Mouse (Mus musculus): ENCODE data around the gene Anks3.

The Anks3 gene

DNA sequence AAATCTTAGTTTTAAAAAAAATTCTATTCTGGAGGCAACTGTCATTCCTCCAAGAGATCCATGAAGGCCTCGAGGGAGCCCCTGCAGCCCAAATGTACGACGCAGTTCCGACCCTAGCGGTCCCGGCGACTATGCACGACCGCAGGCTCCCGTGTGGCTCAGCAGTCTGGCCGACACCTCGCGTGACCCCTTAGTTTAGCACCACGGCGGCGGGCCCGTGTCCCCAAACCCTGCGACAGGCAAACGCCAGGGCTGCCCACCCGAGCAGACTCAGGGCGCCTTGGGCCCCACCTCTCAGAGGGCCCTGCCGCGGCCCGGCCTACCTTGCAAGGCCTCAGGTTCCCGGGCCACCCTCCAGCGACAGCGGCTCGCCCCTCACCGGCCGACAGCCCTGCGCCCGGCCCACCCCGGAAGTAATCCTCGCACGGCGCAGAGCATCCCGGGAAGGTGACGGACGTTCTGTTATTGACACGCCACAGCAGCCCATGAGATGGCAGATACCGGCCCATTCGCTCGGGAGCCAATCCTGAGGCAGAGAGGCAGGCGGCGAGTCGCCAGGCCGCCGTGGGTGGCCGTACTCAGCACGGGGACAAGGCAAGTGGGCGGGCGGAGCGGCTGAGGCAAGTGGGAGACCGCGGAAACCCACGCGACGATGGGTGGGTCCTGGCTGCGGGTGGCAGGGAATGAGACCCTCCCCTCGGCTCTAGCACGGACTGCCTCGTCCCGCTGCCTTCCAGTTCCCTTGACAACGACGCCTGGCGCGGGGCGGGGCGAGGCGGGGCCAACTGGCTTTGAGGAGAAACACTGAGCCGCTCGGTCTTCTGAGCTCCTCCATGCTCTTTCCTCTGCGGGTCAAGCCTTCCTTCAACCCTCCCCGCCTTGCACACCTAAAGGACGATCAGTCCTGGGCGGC lies at the start of gene Anks3:
Gene Anks3 (minus strand): TSS at position 409 of the 913 bp plus-strand sequence.
- DNase-seq (ENCODE audit: low spot score in 2 of 2): peak; percentile 99

DNA sequence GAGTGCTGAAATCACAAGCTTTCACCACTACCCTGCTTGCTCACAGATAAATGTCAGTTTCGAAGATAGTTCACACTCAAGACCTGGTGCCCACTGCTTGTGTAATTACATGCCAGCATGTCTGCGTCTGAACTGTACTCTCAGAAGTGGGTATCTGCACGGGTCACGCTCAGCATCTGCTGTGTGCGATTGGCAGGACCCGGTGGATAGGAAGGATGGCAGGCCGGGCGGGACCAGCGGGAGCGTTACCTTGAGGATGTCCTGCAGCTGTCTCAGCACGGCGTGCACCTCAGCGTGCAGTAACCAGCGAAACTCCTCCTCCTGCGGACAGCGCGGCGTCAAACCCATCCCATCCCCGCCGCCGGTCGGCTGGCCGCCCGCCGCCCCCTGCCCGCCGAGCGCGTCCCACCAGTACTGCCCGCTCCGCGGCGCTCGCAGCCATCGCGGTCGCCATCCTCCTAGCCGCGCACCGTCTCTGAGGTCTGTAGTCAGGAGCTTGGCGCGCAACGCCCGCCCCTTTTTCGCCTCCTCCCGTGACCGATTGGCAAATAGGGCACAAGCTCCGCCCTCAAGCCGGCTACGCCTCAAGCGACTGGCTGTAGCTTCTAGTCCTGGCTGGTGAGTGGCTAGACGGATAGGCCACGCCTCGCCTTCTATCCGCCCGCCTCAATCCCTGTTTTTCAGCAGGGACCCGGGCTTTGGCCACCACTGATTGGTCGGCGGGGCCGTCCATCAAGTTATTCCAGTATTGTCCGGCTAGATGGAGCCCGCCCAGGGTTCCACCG lies 49.2 kb upstream of the Anks3 start, which contains the start of gene Rogdi:
Gene Rogdi (minus strand): TSS at position 500 of the 785 bp plus-strand sequence.
- DNase-seq (ENCODE audit: low spot score in 2 of 2): peak; percentile 99

- DNase-seq (ENCODE audit: low spot score in 2 of 2): peak in 1 of 2 experiments; percentile 17
Measured at GRCm38 (mm10) chr16:5012036-5013005, 48.3 kb upstream of the Anks3 start.

DNA sequence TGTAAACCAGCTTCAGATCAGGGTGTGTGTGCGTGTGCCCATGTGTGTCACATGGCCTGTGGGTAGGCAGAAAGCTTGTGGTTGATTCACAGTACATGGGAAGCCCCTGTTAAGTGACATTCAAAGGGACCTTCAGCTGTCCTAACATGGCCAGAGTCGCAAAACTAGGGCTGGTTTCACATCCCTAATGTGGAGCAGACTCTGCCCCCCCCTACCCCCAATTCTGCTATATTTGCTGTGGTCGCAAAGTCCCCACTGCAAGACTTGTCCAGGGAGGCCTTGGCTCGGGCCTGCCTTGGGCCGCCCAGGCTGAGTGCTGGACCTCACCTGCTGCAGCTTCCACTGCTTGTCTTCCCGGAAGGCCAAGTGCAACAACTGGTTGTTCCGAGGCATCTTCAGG lies 47.3 kb upstream of the Anks3 start:
- DNase-seq (ENCODE audit: low spot score in 2 of 2): no peak

DNA sequence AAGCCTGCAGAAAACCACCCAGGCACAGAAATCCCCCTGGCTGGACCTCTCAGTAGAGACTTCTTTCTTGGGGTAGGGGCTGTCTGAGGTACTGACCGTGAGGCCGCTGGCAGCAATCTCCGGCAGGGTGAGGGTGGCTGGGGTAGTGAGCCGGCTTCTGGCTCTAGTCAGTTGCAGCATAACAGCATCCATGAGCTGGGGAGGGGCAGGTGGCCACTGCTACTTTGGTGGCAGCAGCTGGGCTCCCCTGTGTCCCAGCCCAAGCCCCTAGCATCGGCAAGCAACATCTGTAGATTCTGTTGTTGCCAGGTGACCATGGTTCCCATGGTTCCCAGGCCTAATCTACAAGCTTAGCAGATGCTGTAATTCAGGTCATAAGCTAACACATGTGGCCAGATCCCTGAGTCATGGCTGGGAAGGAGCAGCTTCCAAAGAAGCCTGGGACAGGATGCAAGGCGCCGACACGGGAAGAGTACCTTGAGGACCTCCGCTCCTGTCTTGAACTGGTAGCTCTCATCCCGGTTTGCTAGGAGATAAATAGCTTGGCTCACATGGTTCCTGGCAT lies 46.4 kb upstream of the Anks3 start:
- DNase-seq (ENCODE audit: low spot score in 2 of 2): no peak

GRCm38 (mm10) chr16:5008076-5008475 lies 44.1 kb upstream of the Anks3 start:
- no peak for DNase-seq (ENCODE audit: low spot score in 2 of 2)

DNA sequence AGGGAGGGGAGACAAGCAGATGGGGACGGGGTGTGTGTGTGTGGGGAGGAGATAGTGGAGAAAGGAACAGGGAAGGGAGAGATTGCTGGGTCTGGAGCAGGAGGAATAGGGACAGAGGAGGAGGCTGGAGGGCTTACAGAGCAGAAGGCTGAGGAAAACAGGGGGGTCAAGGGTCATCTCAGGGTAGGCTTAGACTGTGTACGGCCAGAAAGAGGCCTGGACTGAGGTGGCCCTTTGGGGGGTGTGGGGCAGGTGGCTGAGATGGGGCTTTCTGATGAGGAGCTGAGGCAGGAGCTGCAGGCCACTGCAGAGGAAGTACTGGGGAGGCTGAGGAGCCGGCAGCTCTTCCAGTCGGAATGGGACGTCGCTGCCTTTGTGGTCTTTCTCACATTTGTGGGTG lies 43.5 kb upstream of the Anks3 start:
- DNase-seq (ENCODE audit: low spot score in 2 of 2): no peak

DNA sequence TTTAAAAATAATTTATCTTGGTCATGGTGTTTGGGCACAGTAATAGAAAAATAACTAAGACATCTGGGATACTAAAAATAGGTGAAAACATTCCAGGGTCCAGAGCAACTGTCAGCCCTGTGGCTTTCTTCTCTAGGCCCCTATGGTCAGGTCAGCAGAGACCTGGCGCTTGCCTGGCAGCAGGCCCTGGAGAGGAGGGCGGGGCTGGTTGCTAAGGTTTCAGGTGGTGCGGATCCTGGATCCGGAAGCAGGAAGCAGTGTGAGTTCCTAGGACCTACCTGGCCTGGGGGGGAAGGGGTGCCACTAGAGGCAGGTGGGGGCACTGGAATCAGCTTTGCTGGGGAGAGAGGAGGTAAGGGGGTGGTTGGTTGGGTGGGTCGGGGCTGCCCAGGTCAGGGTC lies 43.1 kb upstream of the Anks3 start, which contains the start of gene Smim22:
Gene Smim22 (plus strand): TSS at position 222 of the 400 bp plus-strand sequence.
- DNase-seq (ENCODE audit: low spot score in 2 of 2): no peak

- DNase-seq (ENCODE audit: low spot score in 2 of 2): no peak
Measured at GRCm38 (mm10) chr16:5000611-5001010, 36.6 kb upstream of the Anks3 start.

DNA sequence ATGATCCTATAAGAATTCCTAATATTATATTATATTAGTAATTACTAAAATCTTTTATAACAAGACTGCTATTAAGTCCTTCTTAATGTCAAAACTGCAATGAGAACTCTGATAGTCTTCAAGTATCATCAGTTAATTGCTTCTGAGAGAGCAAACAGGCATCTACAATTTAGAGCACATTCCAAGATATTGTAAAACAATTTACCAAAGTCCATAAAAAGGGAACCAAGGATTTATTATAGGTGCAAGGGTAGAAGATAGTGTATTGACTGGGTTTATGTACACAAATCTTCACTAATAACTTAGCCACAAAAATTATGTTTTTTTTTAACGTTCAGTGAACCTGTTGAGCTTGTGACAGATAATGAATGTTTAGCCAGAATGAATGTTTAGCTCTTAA lies 35.0 kb upstream of the Anks3 start:
- no peak for DNase-seq (ENCODE audit: low spot score in 2 of 2)

- DNase-seq (ENCODE audit: low spot score in 2 of 2): no peak
Measured at GRCm38 (mm10) chr16:4997553-4997952, 33.5 kb upstream of the Anks3 start, which contains the start of gene Sept12. Sept12 (minus strand) TSS chr16:4997852.

GRCm38 (mm10) chr16:4993276-4993675 lies 29.3 kb upstream of the Anks3 start:
- no peak for DNase-seq (ENCODE audit: low spot score in 2 of 2)

GRCm38 (mm10) chr16:4984717-4985116 lies 20.7 kb upstream of the Anks3 start:
- no peak for DNase-seq (ENCODE audit: low spot score in 2 of 2)

GRCm38 (mm10) chr16:4979755-4980380 lies 15.9 kb upstream of the Anks3 start:
- no peak for DNase-seq (ENCODE audit: low spot score in 2 of 2)

DNA sequence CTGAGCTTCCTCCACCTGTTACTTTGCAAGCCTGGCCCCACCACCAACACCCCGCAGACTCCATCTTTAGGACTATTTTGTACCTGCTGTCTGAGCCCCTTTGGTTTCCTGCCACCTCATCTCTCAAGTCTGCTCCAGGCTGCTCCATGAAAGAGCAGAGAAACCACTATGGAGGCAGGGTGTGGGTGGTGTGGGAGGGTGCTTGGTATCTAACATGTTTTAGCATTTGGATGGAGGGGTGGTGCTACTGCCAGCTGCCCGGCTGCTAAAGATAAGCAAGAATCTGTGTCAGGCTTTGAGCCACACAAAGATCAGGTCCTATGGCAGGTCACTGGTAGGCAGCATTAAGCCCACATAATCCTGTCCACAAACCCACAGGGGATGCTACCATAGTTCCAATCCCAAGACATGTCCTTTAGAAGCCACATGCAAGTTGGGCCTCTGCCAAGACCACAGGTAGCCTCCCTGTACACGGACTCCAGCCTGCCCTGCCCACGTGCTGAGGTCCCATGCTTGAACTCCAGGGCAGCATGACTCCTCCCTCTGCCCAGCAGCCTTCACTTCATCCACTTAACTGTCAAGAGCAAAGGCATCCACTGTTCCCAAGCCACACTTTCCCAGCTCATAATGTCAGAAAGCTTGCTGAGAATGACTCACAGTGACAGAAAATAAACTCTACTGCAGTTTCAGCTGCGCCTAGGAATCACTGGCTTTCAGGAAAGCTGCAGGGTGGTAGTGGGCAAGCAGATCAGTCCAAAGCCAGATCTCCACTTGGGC lies 14.5 kb upstream of the Anks3 start:
- no peak for DNase-seq (ENCODE audit: low spot score in 2 of 2)

DNA sequence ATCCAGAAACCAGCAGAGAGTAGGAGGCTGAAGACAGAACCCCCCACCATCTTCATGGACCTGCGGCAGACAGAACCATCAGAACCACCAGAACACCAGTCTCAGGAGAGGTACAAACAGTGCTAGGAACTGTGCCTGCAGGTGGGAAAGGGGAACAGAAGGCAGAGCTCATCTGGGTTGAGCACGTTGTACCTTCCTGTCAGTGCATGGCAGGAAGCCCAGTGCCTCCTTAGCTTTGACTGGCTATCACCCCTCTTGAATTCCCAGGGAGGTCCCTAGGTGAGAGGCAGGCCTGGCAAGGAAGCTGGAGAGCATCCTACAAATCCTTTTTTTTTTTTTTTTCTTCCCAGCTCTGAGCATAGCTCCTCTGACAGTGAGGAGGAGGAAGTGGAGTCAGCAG lies 12.2 kb upstream of the Anks3 start:
- DNase-seq (ENCODE audit: low spot score in 2 of 2): no peak

- no peak for DNase-seq (ENCODE audit: low spot score in 2 of 2)
Measured at GRCm38 (mm10) chr16:4974521-4974920, 10.5 kb upstream of the Anks3 start.

DNA sequence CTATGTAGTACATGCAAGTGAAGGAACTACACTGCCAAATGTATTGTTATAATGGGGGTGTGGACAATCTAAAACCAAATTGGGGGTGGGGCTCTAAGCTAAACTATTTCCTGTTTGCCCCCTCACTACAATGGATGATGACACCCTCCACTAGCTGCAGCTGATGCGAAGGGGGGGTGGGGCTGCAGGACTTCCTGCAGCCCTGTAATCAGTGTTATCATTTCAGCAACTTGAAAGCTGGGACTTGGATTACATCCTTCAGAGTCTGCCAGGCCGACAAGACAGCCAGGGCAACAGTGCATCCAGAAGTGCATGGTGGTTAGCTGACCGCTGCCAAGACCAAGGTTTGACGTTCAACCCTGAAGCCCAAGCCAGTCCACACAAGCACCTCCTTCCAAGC lies 7.6 kb upstream of the Anks3 start:
- DNase-seq (ENCODE audit: low spot score in 2 of 2): no peak

DNA sequence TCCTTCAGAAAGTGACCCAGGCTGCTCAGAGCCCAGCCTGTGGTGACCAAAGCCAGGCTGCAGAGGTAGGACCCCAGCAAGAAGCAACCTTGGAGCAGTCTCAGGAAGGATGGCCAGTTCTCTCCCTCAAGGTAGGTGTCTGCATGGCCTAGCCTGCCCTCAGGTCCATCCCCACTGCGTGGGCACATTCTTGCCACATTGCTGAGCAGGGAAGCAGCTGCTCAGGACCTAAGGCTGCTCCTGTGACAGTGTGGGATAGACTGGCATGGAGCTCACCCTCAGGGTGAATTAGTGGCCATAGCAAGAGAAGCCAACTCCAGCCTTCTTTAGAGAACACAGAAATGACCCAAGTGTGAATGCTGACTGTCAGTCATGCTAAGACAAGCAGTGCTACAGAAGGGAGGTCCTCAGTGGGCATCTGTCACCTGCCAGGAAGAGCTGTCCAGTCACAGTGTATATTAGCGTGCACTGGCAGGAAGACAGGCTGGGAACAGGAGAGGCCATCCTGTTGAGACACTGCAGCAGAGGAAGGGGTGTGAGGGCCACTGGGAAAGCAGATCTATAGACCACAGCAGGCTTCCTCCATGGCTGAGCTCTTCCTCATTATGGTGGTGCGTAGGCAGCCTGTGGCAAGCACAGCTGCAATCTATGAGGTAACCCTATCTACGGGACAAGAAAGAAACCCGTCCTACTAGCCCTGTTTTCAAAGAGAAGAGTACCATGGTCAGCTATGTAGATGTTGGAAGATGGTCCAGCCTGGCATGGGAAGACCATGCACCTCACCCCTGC lies 5.2 kb upstream of the Anks3 start:
- no peak for DNase-seq (ENCODE audit: low spot score in 2 of 2)

Data from frontal cortex, postnatal 10 days (tissue).